Mouse (Mus musculus): Measurements from ENCODE around the gene Polr2c.

Gene Polr2c

DNA sequence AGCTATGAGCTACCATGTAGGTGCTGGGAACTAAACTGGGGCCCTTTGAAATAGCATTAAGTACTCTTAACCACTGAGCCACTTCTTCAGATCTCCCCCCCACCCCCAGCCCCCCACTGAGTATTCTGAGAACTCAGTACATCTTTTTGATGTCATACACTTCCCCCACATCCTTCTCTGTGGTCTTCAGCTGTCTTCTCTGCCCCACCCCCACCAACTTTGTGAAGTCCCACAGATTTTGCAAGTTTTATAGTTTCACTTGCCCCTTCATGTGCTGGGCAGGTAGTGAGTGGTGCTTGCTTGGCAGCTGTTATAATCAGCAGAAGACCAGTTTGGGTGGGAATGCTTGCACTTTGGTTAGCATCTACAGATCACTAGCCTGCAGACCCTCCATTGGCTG is 62.0 kb downstream of the Polr2c start:
- DNase-seq (ENCODE audit: inconsistent age in 2 of 2, low spot score in 1 of 2) = no peak

- no peak for DNase-seq (ENCODE audit: inconsistent age in 2 of 2, low spot score in 1 of 2)
These were observed 64.9 kb downstream of the Polr2c start for GRCm38 (mm10) chr8:94922176-94922575.

DNA sequence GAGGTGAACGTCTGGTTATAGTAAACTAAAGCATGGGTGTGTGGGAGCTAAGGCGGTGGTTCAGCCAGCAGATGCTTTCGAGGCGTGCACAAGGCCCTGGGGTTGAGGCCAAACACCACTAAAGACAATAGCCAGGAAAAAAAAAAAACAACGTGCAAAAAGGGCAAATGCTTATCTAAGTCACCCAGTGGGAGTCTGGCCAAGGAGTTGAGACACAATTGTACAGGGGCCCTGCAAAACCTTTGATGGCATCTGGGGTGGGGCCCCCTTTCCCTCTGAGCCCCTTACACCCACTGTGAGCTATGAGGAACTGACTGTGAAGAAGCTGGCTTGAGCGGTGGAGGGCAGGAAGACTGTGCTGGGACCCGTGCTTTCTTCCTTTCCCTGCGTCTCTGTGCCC is 65.4 kb downstream of the Polr2c start:
- no peak for DNase-seq (ENCODE audit: inconsistent age in 2 of 2, low spot score in 1 of 2)
